Comparison of ENCODE assay signal across 15 mouse cellular contexts in the genomic region with DNA sequence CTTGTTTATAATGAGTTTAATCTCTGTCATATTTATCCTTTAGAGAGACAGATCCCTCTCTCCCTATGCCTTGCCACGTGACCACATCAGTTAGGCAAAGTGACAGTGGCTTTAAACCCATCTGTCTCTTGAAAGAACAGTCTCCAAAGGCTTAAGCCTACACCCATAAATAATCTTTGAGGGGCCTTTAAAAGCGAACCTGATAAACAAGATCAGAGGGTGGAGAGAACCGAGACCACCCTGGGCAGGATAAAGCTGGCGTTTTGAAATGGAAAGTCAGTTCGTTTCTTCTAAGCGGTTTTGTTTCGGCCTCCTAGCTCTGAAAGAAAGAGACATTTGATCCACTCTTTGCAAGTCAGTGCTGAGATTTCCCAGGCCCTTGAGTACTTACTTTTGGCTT.
DNase-seq lines count a peak whose midpoint lies in the region; ATAC-seq lines count a peak whose summit lies in the region.
"Had no signal": no experiment of that assay in that cellular context is flagged by ENCODE, and none has a peak within 500 bp of the region (broad histone marks: within the 10 kb centered on the region; RNA-seq: fewer than 3 reads in every experiment).

No protein-coding gene starts in this region.

- H3K4me1 ChIP-seq in neural tube, embryonic 12.5 days = peaks cover 19% of the 10 kb centered on the region
- H3K4me1 ChIP-seq in neural tube, embryonic 15.5 days = peaks cover 11% of the 10 kb centered on the region
- peaks cover 6% of the 10 kb centered on the region; the same call in 1 of the 2 replicates for H3K4me1 ChIP-seq in intestine, embryonic 15.5 days (replicated peaks)
- peaks cover 12% of the 10 kb centered on the region for H3K4me1 ChIP-seq in midbrain, embryonic 16.5 days (ENCODE audit: control insufficient read depth, insufficient read depth, low read length)
- peaks cover 14% of the 10 kb centered on the region; the same call in 1 of the 2 replicates for H3K4me1 ChIP-seq in forebrain, embryonic 12.5 days
- H3K4me1 ChIP-seq: hindbrain, embryonic 15.5 days had no signal

- 0 out of 2 replicates have a peak overlapping the region, but pooled peaks have one; percentile 3 for H3K4me2 ChIP-seq in neural tube, embryonic 12.5 days (replicated peaks)
- no peak overlapping the region for H3K4me2 ChIP-seq in neural tube, embryonic 15.5 days
- no peak overlapping the region for H3K4me2 ChIP-seq in intestine, embryonic 15.5 days (replicated peaks)
- H3K4me2 ChIP-seq in midbrain, embryonic 16.5 days (ENCODE audit: low read length) = no peak overlapping the region
- H3K4me2 ChIP-seq in forebrain, embryonic 12.5 days = no peak overlapping the region
- H3K4me2 ChIP-seq: heart, embryonic 15.5 days; hindbrain, embryonic 15.5 days; kidney, embryonic 15.5 days; lung, embryonic 15.5 days had no signal

- H3K36me3 ChIP-seq in neural tube, embryonic 12.5 days = no peaks in the 10 kb centered on the region
- H3K36me3 ChIP-seq in neural tube, embryonic 15.5 days = no peaks in the 10 kb centered on the region
- H3K36me3 ChIP-seq in intestine, embryonic 15.5 days = no peaks in the 10 kb centered on the region
- H3K36me3 ChIP-seq in midbrain, embryonic 16.5 days (ENCODE audit: control insufficient read depth, insufficient read depth, low read length) = no peaks in the 10 kb centered on the region
- H3K36me3 ChIP-seq in forebrain, embryonic 12.5 days (replicated peaks) = no peaks in the 10 kb centered on the region
- H3K36me3 ChIP-seq: heart, embryonic 15.5 days; hindbrain, embryonic 15.5 days; kidney, embryonic 15.5 days; lung, embryonic 15.5 days had no signal

- H3K9me3 ChIP-seq in neural tube, embryonic 12.5 days = no peaks in the 10 kb centered on the region
- no peaks in the 10 kb centered on the region for H3K9me3 ChIP-seq in neural tube, embryonic 15.5 days (replicated peaks)
- no peaks in the 10 kb centered on the region for H3K9me3 ChIP-seq in intestine, embryonic 15.5 days
- H3K9me3 ChIP-seq in midbrain, embryonic 16.5 days (replicated peaks; ENCODE audit: control insufficient read depth, low read length, poor library complexity, severe bottlenecking) = no peaks in the 10 kb centered on the region
- H3K9me3 ChIP-seq in forebrain, embryonic 12.5 days = no peaks in the 10 kb centered on the region
- H3K9me3 ChIP-seq: heart, embryonic 15.5 days; hindbrain, embryonic 15.5 days; kidney, embryonic 15.5 days; lung, embryonic 15.5 days had no signal

- H3K27ac ChIP-seq in neural tube, embryonic 12.5 days = no peak overlapping the region
- no peak overlapping the region for H3K27ac ChIP-seq in neural tube, embryonic 15.5 days (replicated peaks)
- no peak overlapping the region for H3K27ac ChIP-seq in intestine, embryonic 15.5 days
- no peak overlapping the region for H3K27ac ChIP-seq in midbrain, embryonic 16.5 days (ENCODE audit: low read length)
- H3K27ac ChIP-seq in forebrain, embryonic 12.5 days = no peak overlapping the region
- H3K27ac ChIP-seq: heart, embryonic 15.5 days; hindbrain, embryonic 15.5 days; kidney, embryonic 15.5 days; lung, embryonic 15.5 days had no signal

- no peak for ATAC-seq in neural tube, embryonic 12.5 days (ENCODE audit: low FRiP score, low read depth)
- ATAC-seq in neural tube, embryonic 15.5 days (ENCODE audit: low FRiP score) = no peak
- peak; percentile 17; the same call in 1 of the 2 replicates for ATAC-seq in intestine, embryonic 15.5 days
- peak; percentile 42; the same call in 1 of the 2 replicates for ATAC-seq in midbrain, embryonic 16.5 days
- no peak for ATAC-seq in forebrain, embryonic 12.5 days (ENCODE audit: low FRiP score)

- DNase-seq in right cerebral cortex, adult 2 months (ENCODE audit: low spot score in 2 of 2) = no peak
- DNase-seq in layer of hippocampus, postnatal 10 days (ENCODE audit: low spot score in 2 of 2) = no peak
- no peak for DNase-seq in frontal cortex, adult 2 months (ENCODE audit: extremely low spot score in 1 of 2, low spot score in 1 of 2)
- DNase-seq: adrenal gland, postnatal 25 days; cerebellum, postnatal 14 days had no signal

- no peak overlapping the region for H3K9ac ChIP-seq in neural tube, embryonic 12.5 days
- no peak overlapping the region for H3K9ac ChIP-seq in neural tube, embryonic 15.5 days (replicated peaks)
- no peak overlapping the region for H3K9ac ChIP-seq in intestine, embryonic 15.5 days
- no peak overlapping the region for H3K9ac ChIP-seq in midbrain, embryonic 16.5 days (ENCODE audit: low read depth, low read length)
- no peak overlapping the region for H3K9ac ChIP-seq in forebrain, embryonic 12.5 days
- H3K9ac ChIP-seq: heart, embryonic 15.5 days; hindbrain, embryonic 15.5 days; kidney, embryonic 15.5 days; lung, embryonic 15.5 days had no signal

- no peaks in the 10 kb centered on the region for H3K27me3 ChIP-seq in neural tube, embryonic 12.5 days (replicated peaks)
- H3K27me3 ChIP-seq in neural tube, embryonic 15.5 days (replicated peaks) = no peaks in the 10 kb centered on the region
- no peaks in the 10 kb centered on the region for H3K27me3 ChIP-seq in intestine, embryonic 15.5 days (replicated peaks)
- H3K27me3 ChIP-seq in midbrain, embryonic 16.5 days (ENCODE audit: control insufficient read depth, insufficient read depth, low read depth, low read length) = no peaks in the 10 kb centered on the region
- no peaks in the 10 kb centered on the region for H3K27me3 ChIP-seq in forebrain, embryonic 12.5 days
- H3K27me3 ChIP-seq: heart, embryonic 15.5 days; hindbrain, embryonic 15.5 days had no signal

- H3K4me3 ChIP-seq in neural tube, embryonic 12.5 days = no peak overlapping the region
- H3K4me3 ChIP-seq in neural tube, embryonic 15.5 days (replicated peaks) = no peak overlapping the region
- H3K4me3 ChIP-seq in intestine, embryonic 15.5 days (replicated peaks) = no peak overlapping the region
- H3K4me3 ChIP-seq in midbrain, embryonic 16.5 days (ENCODE audit: low read depth, low read length) = no peak overlapping the region
- no peak overlapping the region for H3K4me3 ChIP-seq in forebrain, embryonic 12.5 days (replicated peaks)
- H3K4me3 ChIP-seq: erythroblast, embryonic 14.5 days; heart, embryonic 15.5 days; hindbrain, embryonic 15.5 days; kidney, embryonic 15.5 days; lung, embryonic 15.5 days had no signal

- WGBS in neural tube, embryonic 12.5 days = 6% methylated on average over 7 of the region's 7 CpGs
- WGBS in neural tube, embryonic 15.5 days = 10% methylated on average over 7 of the region's 7 CpGs
- 20% methylated on average over 7 of the region's 7 CpGs for WGBS in intestine, embryonic 15.5 days
- WGBS in midbrain, embryonic 16.5 days = 10% methylated on average over 7 of the region's 7 CpGs
- WGBS in forebrain, embryonic 12.5 days = 9% methylated on average over 7 of the region's 7 CpGs

Comparison
In these comparisons a context has a peak if more than half of its experiments do, and no peak if none do; other contexts are left out.
1. ATAC-seq: peak in intestine, embryonic 15.5 days (single experiment) and midbrain, embryonic 16.5 days (single experiment); none in neural tube, embryonic 12.5 days (single experiment), neural tube, embryonic 15.5 days (single experiment) and forebrain, embryonic 12.5 days (single experiment).